Mouse (Mus musculus): Measurements from ENCODE around the gene Gm8374.
A peak's percentile ranks its signal among the peaks of the same experiment; 100 is the strongest.
"Not testable (repeated sequence)": the region's sequence is repeated elsewhere in the genome, so short reads cannot be mapped to it uniquely, and the experiment has no call there.

The Gm8374 gene

GRCm38 (mm10) chr14:7365034-7365433 lies at the start of gene Gm8374:
Gene Gm8374 (minus strand): TSS chr14:7365134.
- not testable (repeated sequence) for DNase-seq (ENCODE audit: low spot score in 2 of 2)

DNA sequence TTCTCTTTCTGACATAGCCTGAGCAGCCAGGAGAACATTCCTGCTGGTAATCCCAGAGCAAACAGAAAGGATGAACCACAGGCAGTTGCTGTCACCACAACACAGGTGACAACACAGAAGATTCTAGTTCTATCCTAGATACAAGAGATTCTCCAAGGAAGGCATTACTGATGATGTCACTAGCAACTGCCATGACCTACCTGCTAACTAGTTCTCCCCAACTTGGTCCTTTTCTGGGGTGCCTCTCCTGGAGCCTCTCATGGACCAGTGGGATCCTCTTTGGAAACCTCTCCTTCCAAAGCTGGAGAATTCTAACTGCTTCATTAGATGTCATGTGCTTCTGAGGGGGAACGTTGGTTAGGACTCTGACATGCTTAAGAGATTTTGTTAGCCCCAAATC lies 32.6 kb downstream of the Gm8374 start, which contains the start of gene Gm5797:
TSS of gene Gm5797 (minus strand) at position 101 of the 400 bp plus-strand sequence.
- not testable (repeated sequence) for DNase-seq (ENCODE audit: low spot score in 2 of 2)

DNA sequence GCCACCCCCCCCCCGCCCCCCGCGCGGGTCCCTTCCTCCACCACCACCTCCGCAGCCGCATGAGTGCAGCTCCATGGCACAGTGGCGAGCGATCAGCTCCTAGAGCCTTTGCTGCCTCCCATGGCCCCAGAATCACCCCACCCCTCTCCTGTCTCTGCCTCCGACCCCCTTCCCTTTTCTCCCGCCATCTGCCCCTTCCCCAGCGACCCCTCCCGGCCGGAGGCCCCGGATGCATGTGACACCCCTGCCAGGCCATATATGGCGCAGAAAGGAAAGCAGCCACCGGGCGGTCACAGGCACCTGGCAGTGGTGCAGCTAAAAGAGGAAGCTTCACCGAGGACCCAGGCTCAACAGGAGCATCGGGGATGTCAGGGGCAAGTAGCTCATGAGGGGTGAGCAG lies 49.8 kb downstream of the Gm8374 start:
- peak in 1 of 2 experiments; percentile 6 for DNase-seq (ENCODE audit: low spot score in 2 of 2)

- peak in 1 of 2 experiments; percentile 6 for DNase-seq (ENCODE audit: low spot score in 2 of 2)
Measured at GRCm38 (mm10) chr14:7314661-7315060, 50.3 kb downstream of the Gm8374 start, which contains the start of gene Gm3739. Gene Gm3739 (minus strand): TSS chr14:7315049.

All from right cerebral cortex, adult 2 months (tissue).